Mouse (Mus musculus) A20 (cell line): ENCODE results near the gene Ripply3.

ENCODE experiments used
- DNase-seq: peaks from one replicate; pipeline ENCODE4 v3.0.0-alpha.2; 2011; ENCODE audit warnings: low read depth, low spot score

Gene Ripply3

DNA sequence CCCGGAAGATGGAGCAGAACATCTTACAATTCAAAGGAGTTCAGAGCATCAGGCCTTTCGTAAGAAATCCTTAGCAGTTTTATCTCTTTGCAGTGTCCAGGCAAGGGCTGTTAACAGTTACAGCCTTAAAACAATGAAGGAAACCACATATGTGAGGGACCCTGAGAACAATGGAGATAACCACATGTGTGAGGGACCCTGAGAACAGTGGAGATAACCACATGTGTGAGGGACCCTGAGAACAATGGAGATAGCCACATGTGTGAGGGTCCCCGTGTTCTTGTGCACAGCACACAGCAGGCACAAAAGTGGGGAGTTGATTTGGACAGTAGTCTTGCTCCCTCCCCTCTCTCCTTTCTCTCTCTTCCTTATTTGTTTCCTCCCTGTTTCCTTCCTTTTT is 29.9 kb downstream of the Ripply3 start:
- no peak for DNase-seq

DNA sequence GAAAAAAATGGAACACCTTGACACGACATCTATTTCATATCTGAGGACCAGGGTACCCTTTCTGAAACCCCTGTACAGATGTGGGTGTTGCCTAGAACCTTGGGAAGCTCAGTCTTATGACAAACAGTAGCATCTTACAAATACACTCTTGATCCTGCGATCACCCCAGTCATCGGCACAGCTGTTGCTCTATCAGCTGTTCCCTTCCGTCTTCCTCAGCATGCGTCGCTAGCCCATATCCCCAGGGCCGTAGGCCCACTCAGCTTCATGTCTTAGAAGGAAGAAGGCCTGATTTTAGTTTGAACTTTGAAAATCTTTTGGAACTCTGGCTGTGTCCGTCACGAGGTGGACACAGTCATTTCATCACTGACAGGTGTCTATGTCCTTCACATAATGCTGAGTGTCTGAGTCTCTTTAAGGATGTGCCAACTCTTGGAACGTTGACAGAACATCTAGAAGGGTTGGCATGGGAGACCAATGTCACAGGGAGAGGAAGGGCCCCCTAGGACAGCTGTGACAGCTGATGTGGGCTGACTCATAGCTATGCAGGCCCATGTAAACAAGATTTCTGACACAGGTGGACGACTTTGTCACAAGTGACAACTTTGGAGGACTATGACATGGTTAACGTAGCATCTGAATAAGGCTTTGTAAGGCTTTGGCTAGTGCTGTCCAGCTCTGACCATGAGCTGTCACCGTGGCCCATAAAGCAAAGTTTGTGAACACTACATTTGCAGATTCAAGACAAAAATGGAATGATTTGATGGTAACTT is 32.5 kb downstream of the Ripply3 start:
- no peak for DNase-seq

- no peak for DNase-seq
Measured at GRCm38 (mm10) chr16:94362174-94362873, 34.1 kb downstream of the Ripply3 start.

- DNase-seq, result no peak
Measured at GRCm38 (mm10) chr16:94363814-94364213, 35.6 kb downstream of the Ripply3 start.

DNA sequence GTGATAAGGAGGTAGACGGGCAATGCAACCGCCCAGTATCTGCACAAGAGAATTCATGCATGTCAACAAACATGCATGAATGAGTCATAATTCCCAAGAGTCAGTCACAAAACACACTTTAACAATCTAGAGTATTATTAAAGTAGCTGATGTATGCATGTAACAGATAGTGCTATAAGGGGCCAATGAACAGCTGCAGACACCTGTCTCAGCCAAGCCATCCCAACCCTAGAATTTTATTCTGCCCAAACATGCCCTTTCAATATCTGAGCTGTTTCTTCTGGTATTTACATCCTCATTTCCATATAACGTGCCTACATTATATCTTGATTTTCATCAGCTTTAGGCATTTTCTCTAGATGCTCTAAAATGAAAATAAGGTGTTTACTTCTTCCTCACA is 37.2 kb downstream of the Ripply3 start:
- DNase-seq, result no peak

DNA sequence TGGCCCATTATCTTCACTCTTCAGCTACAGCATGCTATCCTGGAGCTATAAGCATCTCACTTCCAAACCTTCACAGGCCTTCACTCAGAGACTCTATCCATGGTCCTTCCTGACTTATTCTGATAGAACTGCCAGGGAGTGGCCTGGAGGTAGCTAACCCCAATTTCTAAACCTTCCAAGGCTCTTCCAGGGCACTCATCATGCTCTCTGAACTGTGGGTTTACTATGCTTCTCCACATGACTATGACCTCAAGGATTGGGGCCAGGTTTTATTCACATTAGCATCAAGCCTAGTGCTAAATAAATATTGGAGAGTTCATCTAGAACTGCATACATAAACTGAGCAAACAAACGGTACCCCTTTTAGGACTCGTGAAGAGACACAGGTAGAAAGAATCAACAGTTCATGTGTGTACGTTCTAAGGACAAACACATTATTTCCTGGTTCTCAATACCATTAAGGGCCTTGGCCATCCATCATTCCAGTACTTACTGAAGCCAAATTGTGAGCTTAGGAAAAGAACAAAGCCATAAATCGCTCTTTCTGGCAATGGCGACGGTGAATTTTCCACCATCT is 41.5 kb downstream of the Ripply3 start:
- DNase-seq, result no peak

DNA sequence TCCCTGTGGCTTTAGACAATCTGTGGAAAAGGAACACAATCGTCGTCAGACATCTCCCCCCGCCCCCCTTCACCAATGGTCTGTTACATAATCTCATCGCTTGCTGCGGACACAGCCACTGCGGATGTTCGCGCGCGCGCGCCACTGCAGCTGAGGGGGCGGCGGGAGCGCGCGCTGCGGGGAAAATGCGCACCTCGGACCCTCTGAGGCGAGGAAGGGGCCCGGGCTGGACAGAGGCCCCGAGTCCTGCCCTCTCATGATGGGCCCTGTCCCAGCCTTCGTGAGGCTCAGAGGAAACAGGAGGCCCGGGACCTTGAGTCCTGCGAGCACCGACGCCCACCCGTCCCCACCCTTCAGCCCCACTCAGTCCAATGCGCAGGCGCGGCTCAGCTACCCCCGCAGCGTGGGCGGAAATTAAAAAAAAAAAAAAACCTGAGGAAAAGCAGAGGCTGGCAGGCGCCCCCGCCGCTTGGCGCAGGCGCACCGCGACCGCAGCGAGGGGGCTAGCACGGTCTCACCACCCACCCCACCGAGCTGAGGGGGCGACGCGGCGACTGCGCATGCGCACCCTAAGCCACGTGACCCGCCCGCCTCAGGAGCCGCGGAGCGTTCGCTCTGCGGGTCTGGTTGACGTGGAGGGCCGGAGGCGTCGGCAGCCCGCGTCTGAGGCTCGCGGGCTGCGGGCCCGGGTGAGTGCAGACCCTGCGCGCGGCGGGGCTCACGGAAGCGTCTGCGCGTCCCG is 42.1 kb downstream of the Ripply3 start, which contains the start of gene Ttc3:
TSS of gene Ttc3 (plus strand) at position 446 of the 742 bp plus-strand sequence.
- DNase-seq, result peak; percentile 96

- peak; percentile 93 for DNase-seq
Measured at GRCm38 (mm10) chr16:94370915-94371300, 42.7 kb downstream of the Ripply3 start.

GRCm38 (mm10) chr16:94371301-94371931 is 43.2 kb downstream of the Ripply3 start, which contains the start of gene Pigp:
TSS of gene Pigp (minus strand) at chr16:94371842.
- DNase-seq, result peak; percentile 94

GRCm38 (mm10) chr16:94379386-94379785 is 51.2 kb downstream of the Ripply3 start:
- no peak for DNase-seq

GRCm38 (mm10) chr16:94383277-94383676 is 55.1 kb downstream of the Ripply3 start:
- no peak for DNase-seq
